Mouse (Mus musculus): ENCODE results near the gene Dlx4.

Gene Dlx4

DNA sequence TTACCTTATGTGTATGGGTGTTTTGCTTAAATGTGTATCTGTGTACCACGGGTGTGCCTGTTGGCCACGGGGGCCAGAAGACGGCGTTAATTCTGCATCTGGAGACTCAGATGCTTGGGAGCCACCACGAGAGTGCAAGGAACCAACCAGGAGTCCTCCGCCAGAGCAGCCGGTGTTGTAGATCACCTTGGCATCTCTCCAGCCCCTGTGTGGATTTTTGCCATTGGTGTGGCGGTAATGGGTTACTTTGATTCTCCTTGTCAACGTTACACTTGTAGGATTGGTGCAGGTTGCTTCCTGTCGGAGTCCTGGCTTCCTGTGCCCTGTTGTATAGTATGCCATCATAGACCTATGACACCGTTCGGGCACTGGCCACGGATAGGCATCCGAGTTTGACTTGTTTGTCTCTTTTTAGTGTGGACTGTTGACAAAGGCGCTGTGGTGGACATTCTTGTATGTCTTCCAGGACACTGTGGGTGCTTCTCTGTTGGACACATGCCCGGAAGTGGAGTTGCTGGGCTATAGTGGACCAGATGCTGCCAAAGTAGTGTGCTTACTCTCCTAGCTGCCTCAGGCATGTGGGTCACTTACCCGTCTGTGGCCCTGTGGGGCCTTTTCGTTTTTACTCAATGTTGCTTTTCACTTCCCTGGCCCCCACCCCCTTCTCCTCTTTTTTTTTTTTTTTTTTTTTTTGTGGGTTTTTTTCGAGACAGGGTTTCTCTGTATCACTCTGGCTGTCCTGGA is 43.7 kb downstream of the Dlx4 start:
- DNase-seq (ENCODE audit: low spot score) = no peak

DNA sequence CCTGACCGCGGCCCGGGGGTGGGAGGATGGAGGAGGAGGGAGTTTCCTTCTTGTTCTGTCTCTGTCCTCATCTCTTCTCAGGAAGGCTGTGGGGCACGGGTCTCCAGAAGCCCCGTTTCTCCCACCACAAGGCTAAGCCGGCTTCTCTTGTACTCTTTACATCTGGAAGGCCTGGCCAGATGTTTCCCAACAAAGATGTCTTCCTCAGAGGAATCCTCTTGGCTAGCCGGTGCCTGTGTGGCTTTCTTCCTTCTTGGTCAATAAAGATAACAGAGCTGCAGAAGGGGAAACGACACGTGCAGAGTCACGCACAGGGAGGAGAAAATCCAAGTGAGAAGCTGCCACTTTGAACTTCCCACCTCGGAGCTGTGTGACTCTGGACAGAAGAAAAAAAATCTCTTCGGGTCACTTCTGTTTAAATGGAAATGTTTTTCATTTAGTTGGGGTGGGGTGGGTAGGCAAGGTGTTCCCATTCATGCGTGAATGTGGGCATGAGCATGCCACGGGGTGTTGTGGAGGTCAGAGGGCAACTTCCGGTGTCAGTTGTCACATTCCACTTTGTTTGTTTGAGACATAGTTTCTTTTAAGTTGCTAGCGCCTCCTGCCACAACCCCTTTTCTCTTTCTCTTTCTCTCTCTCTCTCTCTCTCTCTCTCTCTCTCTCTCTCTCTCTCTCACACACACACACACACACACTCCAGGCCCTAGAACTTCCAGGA is 44.8 kb downstream of the Dlx4 start:
- DNase-seq (ENCODE audit: low spot score) = no peak

DNA sequence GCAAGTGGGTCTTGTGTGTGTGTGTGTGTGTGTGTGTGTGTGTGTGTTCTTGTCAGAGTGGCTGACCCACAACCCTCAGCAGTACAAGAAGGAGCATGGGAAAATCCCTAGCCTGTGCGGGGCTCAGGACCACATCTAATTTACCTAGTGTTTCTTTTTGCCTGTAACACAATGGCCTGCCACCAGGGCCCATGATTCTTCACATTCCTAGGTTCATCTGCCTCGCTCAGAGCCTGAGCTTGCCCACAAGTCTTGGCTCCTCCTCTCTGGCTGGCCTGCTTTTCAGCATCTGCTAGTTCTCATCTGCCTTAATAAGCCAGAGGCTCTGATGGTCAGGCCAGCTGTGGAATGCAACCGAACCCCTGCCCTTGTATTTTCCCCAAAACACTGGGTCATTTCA is 45.7 kb downstream of the Dlx4 start:
- no peak for DNase-seq (ENCODE audit: low spot score)

DNA sequence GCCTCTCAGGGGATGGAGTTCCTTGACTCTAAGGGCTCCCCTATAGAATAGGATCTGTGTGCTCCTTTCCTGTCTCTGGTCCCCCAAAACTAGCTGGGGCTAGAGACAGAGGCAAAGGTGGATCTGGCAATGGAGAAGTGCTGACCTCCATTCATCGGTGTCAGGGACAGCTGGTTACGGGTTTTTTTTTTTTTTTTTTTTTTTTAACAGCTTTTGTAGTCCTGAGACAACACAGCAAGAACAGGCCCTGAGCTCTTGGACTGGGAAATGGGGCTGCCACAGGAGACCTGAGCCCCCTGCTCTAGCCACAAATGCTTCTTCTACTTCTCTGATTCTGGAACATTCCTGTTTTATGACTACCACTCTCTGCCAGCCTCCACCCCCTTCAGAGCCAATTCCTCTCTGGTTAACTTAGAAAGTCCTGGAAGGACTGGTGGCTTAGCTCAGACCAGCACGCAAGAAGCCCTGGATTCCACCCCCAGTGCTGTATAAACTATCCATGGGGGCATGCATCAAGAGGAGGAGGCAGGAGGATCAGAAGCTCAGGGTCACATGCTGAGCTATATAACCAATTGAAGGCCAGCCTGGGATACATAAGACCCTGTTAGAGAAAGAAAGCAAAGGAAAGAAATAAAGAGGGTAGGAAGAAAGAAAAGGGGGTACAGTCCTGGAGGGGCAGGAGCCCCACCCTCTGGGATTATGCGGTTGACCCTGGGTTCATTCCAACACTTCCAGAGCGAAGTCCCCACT is 47.5 kb downstream of the Dlx4 start:
- DNase-seq (ENCODE audit: low spot score) = no peak

DNA sequence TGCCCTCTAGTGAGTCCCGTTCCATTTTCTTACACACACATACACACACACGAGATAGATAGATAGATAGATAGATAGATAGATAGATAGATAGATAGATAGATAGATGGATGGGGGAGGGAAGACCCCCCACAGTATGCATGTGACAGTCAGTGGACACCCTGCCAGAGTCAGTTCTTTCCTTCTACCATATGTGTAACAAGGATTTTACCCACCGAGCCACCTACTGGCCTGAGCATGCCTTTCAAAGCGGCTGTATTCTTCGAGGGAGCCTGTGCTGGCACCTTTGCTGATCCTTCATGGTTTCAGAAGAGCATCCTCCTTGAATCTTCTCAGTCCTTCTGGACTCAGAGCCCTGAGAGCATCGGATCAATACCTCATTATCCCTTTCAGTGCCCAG is 48.2 kb downstream of the Dlx4 start:
- DNase-seq (ENCODE audit: low spot score) = no peak

DNA sequence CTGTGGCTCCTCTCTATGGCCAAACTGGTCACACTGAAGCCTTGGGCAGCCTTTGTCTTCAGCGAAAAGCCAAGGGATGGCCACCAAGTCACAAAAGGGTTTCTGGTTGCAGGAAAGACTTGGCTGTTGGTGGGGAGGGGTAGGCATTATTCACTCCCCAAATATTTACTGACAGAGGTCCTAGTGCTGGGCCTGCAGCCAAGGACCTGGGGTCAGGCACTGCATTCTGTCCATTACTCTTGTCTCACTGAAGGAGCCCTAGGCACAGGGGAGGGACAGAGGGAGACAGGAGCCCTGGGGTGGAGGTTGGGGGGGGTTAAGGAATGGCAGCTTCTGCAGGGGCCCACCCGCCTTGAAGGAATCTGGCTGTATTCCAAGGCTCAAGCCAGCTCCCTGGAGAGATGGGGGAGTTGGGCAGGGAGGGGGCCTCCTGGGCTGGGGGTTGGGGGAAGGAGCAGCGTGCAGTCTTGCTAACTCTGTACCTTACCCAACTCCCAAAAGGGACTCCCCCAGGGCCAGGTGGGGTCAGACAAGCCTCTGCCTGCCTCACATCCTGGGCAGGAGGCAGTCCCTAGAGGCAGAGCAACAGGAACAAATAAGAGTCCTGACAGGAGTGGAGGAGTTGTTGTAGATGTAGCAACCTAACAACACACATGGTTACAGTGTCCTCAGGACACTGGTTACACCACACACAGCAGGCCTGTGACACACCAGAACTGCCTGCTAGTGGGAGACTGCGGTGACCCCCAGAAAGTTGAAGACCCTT is 49.3 kb downstream of the Dlx4 start:
- no peak for DNase-seq (ENCODE audit: low spot score)

DNA sequence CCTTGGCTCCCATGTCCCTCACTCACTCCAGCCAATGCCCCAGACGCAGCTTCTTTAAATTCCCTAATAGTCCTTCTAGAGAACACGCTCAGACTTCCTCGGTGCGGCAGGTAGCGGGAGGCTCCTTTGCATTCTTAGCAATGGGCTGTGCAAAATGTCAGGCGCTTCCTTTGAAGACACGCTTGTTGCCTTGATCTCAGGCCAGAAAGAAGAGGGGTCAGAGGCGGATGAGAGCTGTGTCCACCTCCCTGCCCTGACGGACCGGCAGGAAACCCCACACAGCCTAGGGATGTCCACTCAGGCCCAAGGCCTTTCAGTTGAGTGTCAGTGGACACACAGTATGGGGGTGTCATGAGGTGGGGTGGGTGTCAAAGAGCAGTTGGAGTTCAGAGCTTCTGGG is 50.5 kb downstream of the Dlx4 start:
- no peak for DNase-seq (ENCODE audit: low spot score)

DNA sequence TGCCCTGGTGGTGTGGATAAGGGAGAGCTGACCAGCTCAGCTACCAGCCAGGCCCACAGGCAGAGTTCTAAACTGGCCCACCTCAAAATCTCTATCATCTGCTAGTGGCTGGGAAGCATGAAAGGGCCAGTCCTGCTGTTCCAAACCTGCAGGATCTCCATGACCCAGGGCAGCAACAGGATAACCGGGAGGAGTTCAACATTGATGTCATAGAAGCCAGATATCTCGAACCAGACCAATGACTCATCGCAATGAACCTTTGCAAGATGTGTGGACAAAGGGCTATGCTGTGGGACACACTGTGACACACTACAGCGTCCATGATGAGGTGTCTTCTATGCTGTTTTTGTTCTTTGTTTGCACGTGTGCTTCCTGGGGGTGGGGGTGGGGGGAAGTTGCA is 53.0 kb downstream of the Dlx4 start:
- no peak for DNase-seq (ENCODE audit: low spot score)

Data from urinary bladder, postnatal 10 days (tissue).